Mouse (Mus musculus) thymus, postnatal 10 days (tissue): ENCODE results near the gene Defb21.

ENCODE experiments used
- DNase-seq, 2 experiments: peaks; one replicate each; pipeline ENCODE4 v3.0.0; 2021; ENCODE audit warnings: low spot score in 2 of 2

Gene Defb21

GRCm38 (mm10) chr2:152604057-152604456 lies 31.5 kb downstream of the Defb21 start, which contains the start of gene Defb36:
Gene Defb36 (plus strand): TSS chr2:152604327.
- DNase-seq, result peak in 1 of 2 experiments; percentile 15

GRCm38 (mm10) chr2:152607746-152608145 lies 35.2 kb downstream of the Defb21 start:
- no peak for DNase-seq

GRCm38 (mm10) chr2:152608719-152609118 lies 36.2 kb downstream of the Defb21 start:
- DNase-seq, result no peak

- no peak for DNase-seq
Observed at GRCm38 (mm10) chr2:152612193-152612592, 39.6 kb downstream of the Defb21 start.

- DNase-seq, result peak in 1 of 2 experiments; percentile 61
Observed at GRCm38 (mm10) chr2:152615563-152615962, 43.0 kb downstream of the Defb21 start.

GRCm38 (mm10) chr2:152616470-152616869 lies 43.9 kb downstream of the Defb21 start:
- no peak for DNase-seq

- DNase-seq, result peak in 1 of 2 experiments; percentile 42
Observed at GRCm38 (mm10) chr2:152617374-152617773, 44.8 kb downstream of the Defb21 start.

GRCm38 (mm10) chr2:152620367-152621134 lies 48.0 kb downstream of the Defb21 start:
- DNase-seq, result no peak

- DNase-seq, result no peak
Observed at GRCm38 (mm10) chr2:152622151-152622550, 49.6 kb downstream of the Defb21 start.

- DNase-seq, result no peak
Observed at GRCm38 (mm10) chr2:152622953-152623352, 50.4 kb downstream of the Defb21 start, which contains the start of gene Defb25. Gene Defb25 (minus strand): TSS chr2:152623053.
